Comparison of ENCODE assay signal across 9 mouse cellular contexts in the genomic region with DNA sequence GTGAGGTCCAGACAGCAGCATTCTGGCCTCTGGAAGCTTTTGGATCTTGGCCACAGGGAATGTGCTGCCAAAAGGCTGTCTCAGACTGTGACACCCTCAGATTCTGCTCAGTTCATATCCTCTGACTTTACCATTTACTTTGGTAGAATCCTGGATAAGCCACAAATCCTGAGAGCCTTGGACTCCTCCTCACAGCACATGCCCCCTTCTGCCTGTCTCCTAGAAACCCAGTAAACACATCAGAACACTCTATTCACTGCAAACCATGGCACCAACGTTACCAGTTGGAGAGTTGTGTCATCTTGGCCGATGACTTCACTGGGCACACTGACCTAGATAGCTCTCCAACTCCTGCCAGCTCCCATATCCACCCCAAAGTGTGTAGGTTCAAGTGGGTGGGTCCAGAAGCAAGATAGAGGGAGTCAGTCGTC.
A peak's percentile ranks its signal among the peaks of the same experiment; 100 is the strongest.
DNase-seq lines count a peak whose midpoint lies in the region; ATAC-seq lines count a peak whose summit lies in the region.
"Had no signal": no experiment of that assay in that cellular context is flagged by ENCODE, and none has a peak within 500 bp of the region (broad histone marks: within the 10 kb centered on the region; RNA-seq: fewer than 3 reads in every experiment).

No protein-coding gene starts in this region.

- DNase-seq in cerebellum, adult 18-20 months: peak; percentile 13 to 27
- DNase-seq in kidney, postnatal 10 days: peak; percentile 34
- no peak for DNase-seq in kidney, adult 11 months
- peak; percentile 70 for DNase-seq in adipocyte (ENCODE audit: low spot score)
- peak; percentile 48 for DNase-seq in heart, postnatal 4 days
- DNase-seq in embryo, embryonic 11 days: no peak
- DNase-seq: kidney, adult 2 months had no signal

- no peak for ATAC-seq in cerebellum, adult (ENCODE audit: insufficient number of reproducible peaks, low FRiP score, low TSS enrichment)
- ATAC-seq in granulocyte monocyte progenitor cell, adult 5-6 weeks (replicated peaks; ENCODE audit: poor library complexity, severe bottlenecking): no peak

Comparison
In these comparisons a context has a peak if more than half of its experiments do, and no peak if none do; other contexts are left out.
1. DNase-seq: peak in cerebellum, adult 18-20 months (2 of 2), kidney, postnatal 10 days (single experiment), adipocyte (single experiment) and heart, postnatal 4 days (single experiment); none in kidney, adult 11 months (single experiment) and embryo, embryonic 11 days (single experiment).